Mouse (Mus musculus) liver, adult 2 months (tissue): ENCODE measurements at regions not wholly inside any gene's neighbourhood (a gene's known extent, or its start where the extent isn't known, plus 50 kb on each side); places are given as distances from the start of the nearest gene placed in this dataset.

Experiments used
- DNase-seq: peaks from one replicate; pipeline ENCODE4 v3.0.0-alpha.2; 2011; ENCODE audit warnings: low read depth, low spot score; ENCODE audit errors: extremely low read depth
- H3K27ac ChIP-seq: fragments of 200-500 bp; replicated peaks from 2 replicates; pipeline ENCODE4 v1.5.1; 2012; ENCODE audit warnings: low read depth, mild to moderate bottlenecking, control low read depth, inconsistent platforms, low read length; ENCODE audit not compliant: insufficient read depth
- H3K27me3 ChIP-seq: fragments of 200-500 bp; 2 replicates; pipeline ENCODE4 v1.6.1; 2012; ENCODE audit warnings: mild to moderate bottlenecking, moderate library complexity, low read length, inconsistent platforms; ENCODE audit not compliant: control insufficient read depth, insufficient read depth
- H3K36me3 ChIP-seq: fragments of 200-500 bp; 2 replicates; pipeline ENCODE4 v1.6.1; 2012; ENCODE audit warnings: low read length, inconsistent platforms; ENCODE audit not compliant: control insufficient read depth, insufficient read depth
- H3K4me1 ChIP-seq: fragments of 200-500 bp; 2 replicates; pipeline ENCODE4 v1.6.1; 2011; ENCODE audit warnings: low read length; ENCODE audit not compliant: control insufficient read depth, insufficient read depth
- H3K4me3 ChIP-seq: fragments of 200-500 bp; 2 replicates; pipeline ENCODE4 v1.5.1; 2011; ENCODE audit warnings: low read depth, mild to moderate bottlenecking, control low read depth, low read length, moderate library complexity; ENCODE audit not compliant: insufficient read depth
- H3K79me2 ChIP-seq: fragments of 200-500 bp; 2 replicates; pipeline ENCODE4 v1.6.1; 2012; ENCODE audit warnings: inconsistent platforms, mild to moderate bottlenecking, low read length, moderate library complexity; ENCODE audit not compliant: control insufficient read depth, insufficient read depth
- H3K9ac ChIP-seq: fragments of 200-500 bp; 2 replicates; pipeline ENCODE4 v1.6.1; 2012; ENCODE audit warnings: low read depth, mild to moderate bottlenecking, control low read depth, inconsistent platforms, low read length
- CTCF ChIP-seq: fragments of 200-500 bp; IDR thresholded peaks from 2 replicates; pipeline ENCODE4 v1.5.1; 2011; ENCODE audit warnings: low read depth, low read length, control low read depth
- WGBS: fragments of 180-500 bp; shearing (Covaris S2); methylation state at CpG from one replicate; pipeline ENCODE4 v1.1.7; 2018; 5-methylcytosine and 5-hydroxymethylcytosine counted together

GRCm38 (mm10) chr8:54465458-54466102 is 63.8 kb upstream of the Asb5 start:
- Histone ChIP-seq H3K9ac (no peak overlapping the region), H3K27ac (no peak overlapping the region), H3K4me1 (no peaks in the 10 kb centered on the region), H3K36me3 (no peaks in the 10 kb centered on the region), H3K4me3 (no peak overlapping the region), H3K79me2 (no peaks in the 10 kb centered on the region), H3K27me3 (no peaks in the 10 kb centered on the region)
- no peak for TF ChIP-seq CTCF
- DNase-seq = peak; percentile 26
- WGBS = 61% methylated on average over 3 of the region's 3 CpGs
